Mouse (Mus musculus): Measurements from ENCODE around the gene Fcgr4. TPM values are rescaled to one million over a fixed set of nuclear protein-coding genes. Genes with fewer than 3 reads are reported as not detected.
"Not testable (repeated sequence)": the region's sequence is repeated elsewhere in the genome, so short reads cannot be mapped to it uniquely, and the experiment has no call there.

Fcgr4 gene
- total RNA-seq (2021), result under 1 TPM in 1 of 2 experiments, not detected in 1; 0.22 TPM

GRCm38 (mm10) chr1:171018737-171019136, at the start of gene Fcgr4:
Fcgr4 (plus strand) TSS chr1:171018920.
- DNase-seq (ENCODE audit: extremely low spot score in 1 of 2, low spot score in 1 of 2), result no peak

- no peak for DNase-seq (ENCODE audit: extremely low spot score in 1 of 2, low spot score in 1 of 2)
Observed at GRCm38 (mm10) chr1:170972494-170972893, 46.2 kb upstream of the Fcgr4 start.

GRCm38 (mm10) chr1:170972936-170973335, 45.8 kb upstream of the Fcgr4 start:
- DNase-seq (ENCODE audit: extremely low spot score in 1 of 2, low spot score in 1 of 2), result no peak

GRCm38 (mm10) chr1:170974171-170974570, 44.5 kb upstream of the Fcgr4 start:
- no peak for DNase-seq (ENCODE audit: extremely low spot score in 1 of 2, low spot score in 1 of 2)

- DNase-seq (ENCODE audit: extremely low spot score in 1 of 2, low spot score in 1 of 2), result no peak
Observed at GRCm38 (mm10) chr1:170974736-170975135, 44.0 kb upstream of the Fcgr4 start.

GRCm38 (mm10) chr1:170975350-170975749, 43.4 kb upstream of the Fcgr4 start:
- not testable (repeated sequence) for DNase-seq (ENCODE audit: extremely low spot score in 1 of 2, low spot score in 1 of 2)

GRCm38 (mm10) chr1:170975751-170976161, 43.0 kb upstream of the Fcgr4 start:
- DNase-seq (ENCODE audit: extremely low spot score in 1 of 2, low spot score in 1 of 2), result no peak

GRCm38 (mm10) chr1:170976447-170976846, 42.3 kb upstream of the Fcgr4 start, which contains the start of gene Fcgr2b:
Fcgr2b (minus strand) TSS chr1:170976547.
- DNase-seq (ENCODE audit: extremely low spot score in 1 of 2, low spot score in 1 of 2), result no peak

- DNase-seq (ENCODE audit: extremely low spot score in 1 of 2, low spot score in 1 of 2), result no peak
Observed at GRCm38 (mm10) chr1:170978601-170979000, 40.1 kb upstream of the Fcgr4 start.

GRCm38 (mm10) chr1:170981679-170982078, 37.0 kb upstream of the Fcgr4 start:
- DNase-seq (ENCODE audit: extremely low spot score in 1 of 2, low spot score in 1 of 2), result not testable (repeated sequence)

GRCm38 (mm10) chr1:170982301-170982700, 36.4 kb upstream of the Fcgr4 start:
- DNase-seq (ENCODE audit: extremely low spot score in 1 of 2, low spot score in 1 of 2), result no peak

- no peak for DNase-seq (ENCODE audit: extremely low spot score in 1 of 2, low spot score in 1 of 2)
Observed at GRCm38 (mm10) chr1:170983066-170983465, 35.7 kb upstream of the Fcgr4 start.

- DNase-seq (ENCODE audit: extremely low spot score in 1 of 2, low spot score in 1 of 2), result no peak
Observed at GRCm38 (mm10) chr1:170985092-170985491, 33.6 kb upstream of the Fcgr4 start.

GRCm38 (mm10) chr1:170985861-170986260, 32.9 kb upstream of the Fcgr4 start:
- no peak for DNase-seq (ENCODE audit: extremely low spot score in 1 of 2, low spot score in 1 of 2)

- no peak for DNase-seq (ENCODE audit: extremely low spot score in 1 of 2, low spot score in 1 of 2)
Observed at GRCm38 (mm10) chr1:170989656-170990055, 29.1 kb upstream of the Fcgr4 start.

- DNase-seq (ENCODE audit: extremely low spot score in 1 of 2, low spot score in 1 of 2), result peak in 1 of 2 experiments; percentile 8
Observed at GRCm38 (mm10) chr1:170992550-170992949, 26.2 kb upstream of the Fcgr4 start.

GRCm38 (mm10) chr1:170996034-170996433, 22.7 kb upstream of the Fcgr4 start:
- no peak for DNase-seq (ENCODE audit: extremely low spot score in 1 of 2, low spot score in 1 of 2)

- DNase-seq (ENCODE audit: extremely low spot score in 1 of 2, low spot score in 1 of 2), result peak in 1 of 2 experiments; percentile 57
Observed at GRCm38 (mm10) chr1:170996753-170997152, 22.0 kb upstream of the Fcgr4 start.

GRCm38 (mm10) chr1:170997756-170998655, 20.7 kb upstream of the Fcgr4 start:
- DNase-seq (ENCODE audit: extremely low spot score in 1 of 2, low spot score in 1 of 2), result peak in 1 of 2 experiments; percentile 8

GRCm38 (mm10) chr1:170999811-171000210, 18.9 kb upstream of the Fcgr4 start:
- no peak for DNase-seq (ENCODE audit: extremely low spot score in 1 of 2, low spot score in 1 of 2)

- no peak for DNase-seq (ENCODE audit: extremely low spot score in 1 of 2, low spot score in 1 of 2)
Observed at GRCm38 (mm10) chr1:171005081-171005480, 13.6 kb upstream of the Fcgr4 start.

- DNase-seq (ENCODE audit: extremely low spot score in 1 of 2, low spot score in 1 of 2), result no peak
Observed at GRCm38 (mm10) chr1:171005586-171005985, 13.1 kb upstream of the Fcgr4 start.
